Mouse (Mus musculus): ENCODE measurements around the gene G3bp2. TPM values are rescaled to one million over a fixed set of nuclear protein-coding genes. Genes with fewer than 3 reads are reported as not detected.

G3bp2 gene
- polyA plus RNA-seq, 1 experiment from 2014 or later, result 371 TPM

DNA sequence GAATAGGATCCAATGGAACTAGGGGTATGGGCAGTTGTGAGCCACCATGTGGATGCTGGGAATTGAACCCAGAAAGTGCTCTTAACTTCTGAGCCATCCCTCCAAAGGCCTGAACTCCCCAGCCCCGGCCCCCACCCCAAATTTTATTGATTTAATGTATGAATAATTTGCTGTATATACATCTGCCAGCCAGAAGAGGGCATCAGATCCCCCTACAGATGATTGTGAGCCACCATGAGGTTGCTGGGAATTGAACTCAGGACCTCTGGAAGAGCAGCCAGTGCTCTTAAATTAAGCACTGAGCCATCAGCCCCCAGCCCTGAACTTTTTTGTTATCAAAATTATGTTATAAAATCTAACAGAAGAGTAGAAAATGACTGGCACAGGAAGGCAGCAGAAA lies 7.2 kb downstream of the G3bp2 start:
- WGBS, result 100% methylated on average over 1 of the region's 1 CpGs
- Histone ChIP-seq H3K36me3 (peaks cover 8% of the 10 kb centered on the region), H3K4me1 (replicated peaks) (peaks cover 23% of the 10 kb centered on the region), H3K27me3 (no peaks in the 10 kb centered on the region), H3K4me3 (replicated peaks) (no peak overlapping the region), H3K9me3 (no peaks in the 10 kb centered on the region), H3K4me2 (replicated peaks) (no peak overlapping the region), H3K27ac (no peak overlapping the region), H3K9ac (replicated peaks) (no peak overlapping the region)
- no peak for ATAC-seq

DNA sequence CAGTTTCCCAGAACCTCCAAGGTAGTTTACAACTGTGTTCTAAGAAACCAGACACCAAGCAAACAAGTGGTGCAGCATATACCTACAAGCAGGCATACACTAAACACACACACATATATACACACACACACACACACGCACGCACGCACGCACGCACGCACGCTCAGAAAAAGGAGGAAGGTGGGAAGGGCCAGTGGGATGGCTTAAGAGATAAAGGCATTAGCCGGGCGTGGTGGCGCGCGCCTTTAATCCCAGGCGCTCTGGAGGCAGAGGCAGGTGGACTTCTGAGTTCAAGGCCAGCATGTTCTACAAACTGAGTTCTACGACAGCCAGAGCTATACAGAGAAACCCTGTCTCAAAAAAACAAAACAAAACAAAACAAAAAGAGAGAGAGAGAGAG lies 9.5 kb downstream of the G3bp2 start:
- no peaks in the 10 kb centered on the region for H3K27me3 ChIP-seq
- ATAC-seq, result no peak
- 92% methylated on average over 14 of the region's 14 CpGs for WGBS

DNA sequence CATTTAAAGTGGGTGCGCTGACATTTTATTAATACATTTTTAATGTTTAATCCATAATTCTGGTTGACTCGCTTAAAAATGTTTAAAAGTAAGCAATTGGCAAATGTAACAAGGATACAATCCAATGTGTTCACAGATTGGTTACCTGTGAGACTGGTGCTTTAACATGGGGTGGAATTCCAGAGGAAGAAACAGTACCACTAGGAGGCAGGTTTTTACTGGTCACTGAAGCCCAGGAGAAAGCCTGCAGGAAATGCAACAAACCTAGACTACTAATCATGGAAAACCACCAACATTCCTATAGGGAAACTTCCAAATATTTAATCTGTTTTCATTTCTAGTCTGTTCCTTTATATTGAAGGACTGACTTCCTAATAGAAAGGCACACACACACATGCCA lies 20.3 kb downstream of the G3bp2 start:
- Histone ChIP-seq H3K9me3 (no peaks in the 10 kb centered on the region), H3K4me3 (replicated peaks) (no peak overlapping the region), H3K27ac (no peak overlapping the region), H3K4me2 (replicated peaks) (no peak overlapping the region), H3K9ac (replicated peaks) (no peak overlapping the region), H3K4me1 (replicated peaks) (no peaks in the 10 kb centered on the region), H3K27me3 (no peaks in the 10 kb centered on the region), H3K36me3 (peaks cover 69% of the 10 kb centered on the region)
- WGBS, result 98% methylated on average over 2 of the region's 2 CpGs
- ATAC-seq, result no peak

More for the DNA sequence above, 9.5 kb downstream of the G3bp2 start:
- H3K4me2 ChIP-seq (replicated peaks), result no peak overlapping the region
- no peak overlapping the region for H3K4me3 ChIP-seq (replicated peaks)
- no peak overlapping the region for H3K9ac ChIP-seq (replicated peaks)
- H3K4me1 ChIP-seq (replicated peaks), result peaks cover 4% of the 10 kb centered on the region
- H3K36me3 ChIP-seq, result peaks cover 11% of the 10 kb centered on the region
- H3K27ac ChIP-seq, result no peak overlapping the region
- H3K9me3 ChIP-seq, result no peaks in the 10 kb centered on the region

DNA sequence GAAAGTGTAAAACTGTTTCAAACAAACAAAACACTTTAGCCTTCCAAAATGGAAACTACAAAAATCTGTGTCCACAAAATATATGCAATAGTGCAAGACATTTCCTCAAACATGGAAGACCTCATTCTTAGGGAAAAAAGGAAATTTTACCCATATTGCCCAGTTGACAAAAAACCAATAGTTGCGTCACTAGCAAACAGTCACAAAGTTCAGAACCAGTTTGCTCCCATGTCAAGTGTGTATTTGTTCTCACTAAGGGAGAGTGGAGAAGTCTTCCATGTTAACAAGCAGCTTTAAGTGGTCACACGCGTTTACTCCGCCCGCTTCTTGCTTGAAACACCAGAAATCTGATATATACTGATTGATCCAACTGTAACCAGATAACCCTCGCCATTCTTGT lies 30.7 kb downstream of the G3bp2 start:
- Histone ChIP-seq H3K4me3 (replicated peaks) (no peak overlapping the region), H3K27ac (no peak overlapping the region), H3K9ac (replicated peaks) (no peak overlapping the region), H3K4me2 (replicated peaks) (no peak overlapping the region), H3K4me1 (replicated peaks) (no peaks in the 10 kb centered on the region), H3K9me3 (no peaks in the 10 kb centered on the region), H3K27me3 (no peaks in the 10 kb centered on the region), H3K36me3 (peaks cover 59% of the 10 kb centered on the region)
- WGBS, result 96% methylated on average over 6 of the region's 6 CpGs
- ATAC-seq, result no peak

DNA sequence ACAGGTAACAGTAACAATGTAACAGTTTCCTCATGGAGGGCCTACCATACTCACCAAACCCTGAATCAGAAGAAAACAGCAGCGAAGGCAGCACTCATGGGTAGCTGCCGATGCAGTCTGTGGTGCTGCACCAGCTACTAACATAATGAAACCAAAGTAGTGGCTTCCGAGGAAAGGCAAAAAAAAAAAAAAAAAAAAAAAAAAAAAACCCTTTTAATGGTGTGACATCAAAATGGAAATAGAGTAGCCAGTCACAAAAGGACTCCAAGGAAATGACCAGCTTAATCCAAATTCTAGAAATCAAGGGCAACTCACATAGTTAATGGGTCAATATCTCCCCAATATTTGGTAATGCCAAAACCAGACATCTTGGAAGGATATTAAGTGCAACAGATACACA lies 33.1 kb downstream of the G3bp2 start:
- no peak overlapping the region for H3K4me2 ChIP-seq (replicated peaks)
- 96% methylated on average over 3 of the region's 3 CpGs for WGBS
- no peak for ATAC-seq
- no peak overlapping the region for H3K4me3 ChIP-seq (replicated peaks)
- H3K27me3 ChIP-seq, result no peaks in the 10 kb centered on the region
- no peaks in the 10 kb centered on the region for H3K9me3 ChIP-seq
- H3K36me3 ChIP-seq, result peaks cover 35% of the 10 kb centered on the region
- H3K4me1 ChIP-seq (replicated peaks), result no peaks in the 10 kb centered on the region
- H3K9ac ChIP-seq (replicated peaks), result no peak overlapping the region
- H3K27ac ChIP-seq, result no peak overlapping the region

DNA sequence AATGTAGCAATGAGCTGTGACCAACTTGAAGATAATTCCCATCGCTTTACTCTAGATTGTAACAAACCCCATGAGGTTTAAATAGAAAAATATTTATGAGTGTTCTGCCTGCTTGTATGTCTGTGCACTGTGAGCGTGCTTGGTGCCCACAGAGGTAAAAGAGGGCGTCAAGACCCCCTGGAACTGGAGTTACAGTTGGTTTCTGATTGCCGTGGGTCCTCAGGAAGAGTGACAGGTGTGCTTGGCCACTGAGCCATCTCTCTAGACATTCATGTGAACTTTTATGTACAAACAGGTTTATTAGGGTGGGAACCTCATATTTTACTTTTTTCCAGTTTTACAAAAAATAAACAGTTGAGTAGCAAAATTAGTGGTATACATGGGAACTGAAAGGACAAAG lies 39.7 kb downstream of the G3bp2 start, which contains the start of gene Cdkl2:
Gene Cdkl2 (minus strand): TSS at position 101 of the 400 bp plus-strand sequence.
- Histone ChIP-seq H3K36me3 (no peaks in the 10 kb centered on the region), H3K9ac (replicated peaks) (peak within 1 kb of the TSS; percentile 68), H3K4me2 (replicated peaks) (peak within 1 kb of the TSS; percentile 94), H3K27me3 (peaks cover 20% of the 10 kb centered on the region; the same call in 1 of the 2 replicates), H3K27ac (peak within 1 kb of the TSS; percentile 19; the same call in 1 of the 2 replicates), H3K4me1 (replicated peaks) (peaks cover 6% of the 10 kb centered on the region; the same call in 1 of the 2 replicates), H3K9me3 (no peaks in the 10 kb centered on the region), H3K4me3 (replicated peaks) (peak within 1 kb of the TSS; percentile 81)
- WGBS, result 78% methylated on average over 4 of the region's 4 CpGs
- no peak for ATAC-seq

DNA sequence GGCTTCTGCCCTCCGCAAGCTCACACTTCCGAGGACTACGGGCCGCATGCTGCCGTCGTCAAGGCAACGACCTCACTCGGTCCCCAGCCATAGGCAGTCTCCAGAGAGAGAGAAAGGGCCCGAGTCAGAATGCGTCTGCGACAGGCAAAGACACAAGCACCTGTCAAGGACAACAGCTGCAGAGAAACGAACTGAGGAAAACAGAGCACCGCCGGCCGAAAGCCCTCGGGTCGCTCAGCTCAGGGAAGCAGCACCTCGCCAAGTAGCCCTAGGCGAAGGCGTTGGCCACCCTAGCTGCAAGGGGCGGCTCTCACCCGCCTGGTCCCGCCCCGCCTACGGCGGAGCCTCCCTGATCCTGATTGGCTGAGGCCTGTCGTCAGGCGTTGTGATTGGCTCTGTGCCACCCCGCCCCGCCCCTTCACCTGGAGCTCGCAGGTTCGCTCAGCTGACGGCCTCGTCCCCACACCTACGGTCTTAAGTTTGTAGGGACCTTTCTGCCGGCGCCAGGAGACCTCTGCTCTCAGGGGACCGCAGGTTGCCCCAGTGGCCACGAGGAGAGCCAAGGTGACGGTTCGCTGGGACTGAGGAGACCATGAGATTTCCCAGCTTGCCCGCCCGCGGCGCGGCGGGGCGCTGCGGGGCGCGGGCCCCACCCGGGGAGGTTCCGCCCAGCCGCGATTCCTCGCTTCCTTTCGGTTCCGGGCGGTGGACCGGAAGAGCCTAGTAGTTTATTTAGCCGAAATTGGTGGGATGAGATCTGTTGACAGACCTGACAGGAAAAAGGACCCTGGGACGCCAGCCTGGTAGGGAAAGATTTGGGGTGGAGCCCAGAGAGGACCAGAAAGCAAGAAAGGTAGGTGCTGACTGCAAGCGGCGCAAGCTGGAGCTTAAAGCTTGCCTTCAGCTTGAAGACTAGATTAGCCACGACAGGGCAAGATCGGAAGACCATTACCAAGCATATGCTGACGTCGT lies 40.9 kb downstream of the G3bp2 start:
- peak overlapping the region; percentile 94 for H3K4me2 ChIP-seq (replicated peaks)
- peak overlapping the region; percentile 81 for H3K4me3 ChIP-seq (replicated peaks)
- peaks cover 6% of the 10 kb centered on the region; the same call in 1 of the 2 replicates for H3K4me1 ChIP-seq (replicated peaks)
- H3K36me3 ChIP-seq, result no peaks in the 10 kb centered on the region
- peak; percentile 98 for ATAC-seq
- H3K27ac ChIP-seq, result peak overlapping the region; percentile 19; the same call in 1 of the 2 replicates
- H3K9ac ChIP-seq (replicated peaks), result peak overlapping the region; percentile 68
- peaks cover 20% of the 10 kb centered on the region; the same call in 1 of the 2 replicates for H3K27me3 ChIP-seq
- H3K9me3 ChIP-seq, result no peaks in the 10 kb centered on the region
- under 1% methylated on average over 68 of the region's 68 CpGs for WGBS

DNA sequence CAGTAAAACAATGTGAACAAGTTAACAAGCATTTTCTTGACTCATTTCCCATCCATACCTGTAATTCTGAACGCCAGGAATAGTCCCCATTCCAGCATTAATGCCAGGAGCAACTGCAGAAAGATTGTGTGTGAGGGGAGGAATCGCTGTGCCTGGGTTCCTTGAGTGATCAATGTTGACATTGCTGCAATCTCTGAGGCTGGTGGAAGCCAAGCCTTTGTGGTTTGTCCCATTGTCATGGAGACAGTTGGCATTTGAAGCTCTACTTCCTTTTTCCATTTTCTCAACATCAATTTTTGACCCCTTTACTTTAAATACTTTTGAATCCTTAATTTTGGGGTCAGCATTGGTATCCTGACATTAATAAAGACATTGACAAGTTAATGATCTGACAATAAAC lies 63.6 kb downstream of the G3bp2 start:
- Histone ChIP-seq H3K9me3 (no peaks in the 10 kb centered on the region), H3K4me2 (replicated peaks) (no peak overlapping the region), H3K27me3 (no peaks in the 10 kb centered on the region), H3K27ac (no peak overlapping the region), H3K4me1 (replicated peaks) (no peaks in the 10 kb centered on the region), H3K4me3 (replicated peaks) (no peak overlapping the region), H3K36me3 (no peaks in the 10 kb centered on the region), H3K9ac (replicated peaks) (no peak overlapping the region)
- no peak for ATAC-seq
- WGBS, result 70% methylated on average over 2 of the region's 2 CpGs

DNA sequence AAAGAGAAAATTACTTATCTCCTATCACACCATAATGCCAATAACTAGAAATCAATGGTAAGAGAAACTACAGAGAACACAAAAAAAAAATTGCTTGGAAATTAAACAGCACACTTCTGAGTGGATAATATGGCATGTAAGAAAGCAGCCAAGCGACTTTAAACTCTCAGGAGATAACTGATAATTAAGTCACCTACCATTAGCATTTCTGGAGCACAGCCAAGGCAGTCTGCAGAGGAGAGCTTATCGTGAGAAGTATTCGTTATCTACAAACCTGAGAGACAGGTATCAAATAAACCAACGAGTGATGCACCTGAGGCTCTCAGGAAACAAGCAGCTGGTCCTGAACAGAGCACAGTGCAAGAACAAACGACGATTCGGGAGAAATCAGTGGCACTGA lies 71.8 kb downstream of the G3bp2 start:
- WGBS, result 83% methylated on average over 7 of the region's 7 CpGs
- no peak for ATAC-seq

DNA sequence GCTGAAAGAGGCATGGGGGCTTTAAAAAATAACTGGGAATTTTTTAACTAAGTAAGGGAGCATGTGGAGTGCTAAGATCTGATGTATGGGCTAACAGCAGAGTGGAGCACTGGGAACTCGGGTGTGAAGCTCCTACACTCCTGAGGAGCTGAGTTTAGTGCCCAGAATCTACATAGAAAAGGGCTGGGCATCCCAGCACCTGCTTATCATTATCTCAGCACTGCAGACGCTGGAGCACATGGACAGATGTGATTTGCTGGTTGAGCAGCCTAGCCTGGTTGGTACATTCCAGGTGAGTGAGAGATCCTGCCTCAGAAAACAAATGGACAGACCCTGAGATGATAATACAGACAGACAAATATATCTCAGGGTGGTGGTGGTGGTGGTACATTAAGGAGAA lies 73.7 kb downstream of the G3bp2 start:
- H3K4me2 ChIP-seq (replicated peaks), result no peak overlapping the region
- H3K27ac ChIP-seq, result no peak overlapping the region
- no peak for ATAC-seq
- H3K4me3 ChIP-seq (replicated peaks), result no peak overlapping the region
- no peak overlapping the region for H3K9ac ChIP-seq (replicated peaks)
- H3K4me1 ChIP-seq (replicated peaks), result no peaks in the 10 kb centered on the region
- no peaks in the 10 kb centered on the region for H3K9me3 ChIP-seq
- H3K36me3 ChIP-seq, result no peaks in the 10 kb centered on the region
- H3K27me3 ChIP-seq, result no peaks in the 10 kb centered on the region
- 49% methylated on average over 2 of the region's 2 CpGs for WGBS

More for the DNA sequence above, 71.8 kb downstream of the G3bp2 start:
- Histone ChIP-seq H3K27me3 (no peaks in the 10 kb centered on the region), H3K4me2 (replicated peaks) (no peak overlapping the region), H3K9me3 (no peaks in the 10 kb centered on the region), H3K9ac (replicated peaks) (no peak overlapping the region), H3K27ac (no peak overlapping the region), H3K4me3 (replicated peaks) (no peak overlapping the region), H3K36me3 (no peaks in the 10 kb centered on the region), H3K4me1 (replicated peaks) (no peaks in the 10 kb centered on the region)

DNA sequence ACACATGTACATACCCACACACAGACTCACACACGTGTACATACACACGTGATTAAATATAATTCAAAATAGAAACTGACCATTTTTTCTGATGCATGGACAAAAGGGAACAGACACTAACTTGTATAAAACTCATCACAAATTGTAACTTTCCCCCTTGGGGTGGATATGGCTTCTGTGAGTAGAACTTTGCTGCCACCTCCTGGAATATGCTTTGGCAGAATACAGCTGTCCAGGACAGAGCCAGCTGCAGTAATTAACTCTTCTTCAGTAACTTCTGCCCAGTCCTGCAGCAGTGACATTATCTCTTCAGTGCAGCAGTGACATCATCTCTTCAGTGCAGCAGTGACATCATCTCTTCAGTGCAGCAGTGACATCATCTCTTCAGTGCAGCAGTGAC lies 80.5 kb downstream of the G3bp2 start:
- Histone ChIP-seq H3K4me3 (replicated peaks) (no peak overlapping the region), H3K4me1 (replicated peaks) (no peaks in the 10 kb centered on the region), H3K36me3 (no peaks in the 10 kb centered on the region), H3K9me3 (no peaks in the 10 kb centered on the region), H3K9ac (replicated peaks) (no peak overlapping the region), H3K4me2 (replicated peaks) (no peak overlapping the region), H3K27ac (no peak overlapping the region), H3K27me3 (no peaks in the 10 kb centered on the region)
- WGBS, result 65% methylated on average over 2 of the region's 2 CpGs
- ATAC-seq, result 0 out of 2 replicates have a peak, but pooled peaks have one; percentile 56
